Comparison of ENCODE assay signal across 17 mouse cellular contexts in genomic region chrX:10576349-10576748, GRCm38 (mm10).
"Had no signal": no experiment of that assay in that cellular context is flagged by ENCODE, and none has a peak within 500 bp of the region (broad histone marks: within the 10 kb centered on the region; RNA-seq: fewer than 3 reads in every experiment).

No protein-coding gene starts in this region.

- H3K4me1 ChIP-seq: limb, embryonic 15.5 days; liver, embryonic 12.5 days had no signal

- H3K4me2 ChIP-seq: limb, embryonic 15.5 days; liver, embryonic 12.5 days; lung, embryonic 14.5 days; neural tube, embryonic 15.5 days had no signal

- H3K27ac ChIP-seq: kidney, postnatal 0 days; limb, embryonic 15.5 days; liver, embryonic 12.5 days; midbrain, embryonic 10.5 days; neural tube, embryonic 15.5 days had no signal

- H3K27me3 ChIP-seq: limb, embryonic 15.5 days; liver, embryonic 12.5 days; neural tube, embryonic 15.5 days had no signal

- H3K9me3 ChIP-seq: limb, embryonic 15.5 days; liver, embryonic 12.5 days; midbrain, embryonic 10.5 days; neural tube, embryonic 15.5 days had no signal

- DNase-seq: kidney, adult 9 months; kidney, postnatal 4 days; layer of hippocampus, postnatal 36 days; lung, postnatal 10 days; lung, postnatal 4 days; midbrain, embryonic 14.5 days; right cerebral cortex, adult 18-20 months; right cerebral cortex, postnatal 25 days; thymus, adult 2 months; thymus, postnatal 36 days had no signal

- H3K36me3 ChIP-seq: limb, embryonic 15.5 days; liver, embryonic 12.5 days; midbrain, embryonic 10.5 days; neural tube, embryonic 15.5 days had no signal

- H3K9ac ChIP-seq: limb, embryonic 15.5 days; liver, embryonic 12.5 days; lung, embryonic 14.5 days; neural tube, embryonic 15.5 days had no signal

- ATAC-seq: liver, embryonic 12.5 days had no signal

- H3K4me3 ChIP-seq: limb, embryonic 15.5 days; liver, embryonic 12.5 days; midbrain, embryonic 10.5 days; myocyte; neural tube, embryonic 15.5 days had no signal
